Mouse (Mus musculus) CH12.LX (cell line): ENCODE data around the gene Tex264. TPM values are rescaled to one million over a fixed set of nuclear protein-coding genes. Genes with fewer than 3 reads are reported as not detected.

ENCODE experiments used
- DNase-seq: peaks from one replicate; pipeline ENCODE4 v3.0.0-alpha.2; 2013; ENCODE audit errors: extremely low read depth
- H3K27ac ChIP-seq: 2 replicates; pipeline ENCODE4 v1.5.1; 2012; ENCODE audit warnings: low read depth, mild to moderate bottlenecking, control low read depth, moderate library complexity; ENCODE audit not compliant: insufficient read depth
- H3K27me3 ChIP-seq: replicated peaks from 2 replicates; pipeline ENCODE3; 2012; ENCODE audit warnings: inconsistent platforms
- H3K36me3 ChIP-seq, 2 experiments: replicated peaks in 1 of 2; 2 replicates each; pipeline versions ENCODE3 to v1.6.1; 2012; ENCODE audit warnings: inconsistent platforms in 1 of 2, low read length in 1 of 2, mild to moderate bottlenecking in 1 of 2, mixed read lengths in 1 of 2, moderate library complexity in 1 of 2; ENCODE audit not compliant: control insufficient read depth in 1 of 2, insufficient read depth in 1 of 2
- H3K4me1 ChIP-seq, 2 experiments: 2 replicates each; pipeline ENCODE4 v1.6.1; 2012; ENCODE audit warnings: inconsistent platforms in 1 of 2, moderate library complexity in 1 of 2; ENCODE audit not compliant: insufficient read depth in 2 of 2, control insufficient read depth in 1 of 2
- H3K4me2 ChIP-seq: 2 replicates; pipeline ENCODE4 v1.6.1; 2012; ENCODE audit warnings: low read depth, mild to moderate bottlenecking, control low read depth; ENCODE audit not compliant: poor library complexity, insufficient read depth, severe bottlenecking
- H3K4me3 ChIP-seq, 3 experiments: fragments of 150-350 bp in 1 of 3; sonication (generic) in 1 of 3; replicated peaks in 1 of 3; 2 replicates each; pipeline versions ENCODE3 to v1.5.1; 2011 to 2012; ENCODE audit warnings: low read depth in 2 of 3, low read length in 2 of 3, mild to moderate bottlenecking in 2 of 3, moderate library complexity in 2 of 3, control low read depth in 1 of 3, improper control_type of control experiment in 1 of 3, inconsistent platforms in 1 of 3, mixed read lengths in 1 of 3; ENCODE audit not compliant: poor library complexity in 1 of 3
- H3K79me2 ChIP-seq: replicated peaks from 2 replicates; pipeline ENCODE4 v1.6.1; 2012; ENCODE audit warnings: mild to moderate bottlenecking, moderate library complexity; ENCODE audit not compliant: control insufficient read depth, poor library complexity, insufficient read depth, severe bottlenecking; ENCODE audit errors: extremely low read depth
- H3K9ac ChIP-seq: 2 replicates; pipeline ENCODE4 v1.6.1; 2012; ENCODE audit warnings: low read depth, mild to moderate bottlenecking, control low read depth, moderate library complexity; ENCODE audit not compliant: insufficient read depth
- H3K9me3 ChIP-seq: replicated peaks from 2 replicates; pipeline ENCODE3; 2012; ENCODE audit warnings: low read length, inconsistent platforms, mixed read lengths
- CTCF ChIP-seq, 2 experiments: IDR thresholded peaks in 1 of 2; conservative IDR thresholded peaks in 1 of 2; 2 replicates each; pipeline ENCODE4 v1.5.1; 2011 to 2012; ENCODE audit warnings: low read depth in 2 of 2, low read length in 2 of 2, improper control_type of control experiment in 1 of 2, inconsistent platforms in 1 of 2, mild to moderate bottlenecking in 1 of 2, moderate library complexity in 1 of 2
- E2F4 ChIP-seq: IDR thresholded peaks from 2 replicates; pipeline ENCODE4 v1.6.1; 2011; ENCODE audit warnings: low read depth, low read length, improper control_type of control experiment; ENCODE audit not compliant: insufficient replicate concordance
- EP300 ChIP-seq: IDR thresholded peaks from 2 replicates; pipeline ENCODE4 v1.6.1; 2011; ENCODE audit warnings: low read length, improper control_type of control experiment
- IRF4 ChIP-seq: IDR thresholded peaks from 2 replicates; pipeline ENCODE4 v1.6.1; 2014; ENCODE audit warnings: low read depth, mild to moderate bottlenecking, inconsistent platforms, low read length, improper control_type of control experiment
- JUND ChIP-seq: conservative IDR thresholded peaks from 2 replicates; pipeline ENCODE4 v1.6.1; 2011; ENCODE audit warnings: low read depth, low read length, improper control_type of control experiment
- KAT2A ChIP-seq: IDR thresholded peaks from 2 replicates; pipeline ENCODE4 v1.6.1; 2012; ENCODE audit warnings: low read length, improper control_type of control experiment, inconsistent platforms; ENCODE audit not compliant: insufficient replicate concordance
- MAX ChIP-seq: IDR thresholded peaks from 2 replicates; pipeline ENCODE4 v1.6.1; 2011; ENCODE audit warnings: low read length, improper control_type of control experiment
- NRF1 ChIP-seq: IDR thresholded peaks from 2 replicates; pipeline ENCODE4 v1.6.1; 2014; ENCODE audit warnings: low read depth, mild to moderate bottlenecking, inconsistent platforms, low read length, improper control_type of control experiment, moderate library complexity
- PAX5 ChIP-seq: IDR thresholded peaks from 2 replicates; pipeline ENCODE4 v1.6.1; 2012; ENCODE audit warnings: low read length, inconsistent platforms, mixed read lengths
- POLR2AphosphoS2 ChIP-seq: IDR thresholded peaks from 2 replicates; pipeline ENCODE4 v1.6.1; 2011; ENCODE audit warnings: low read depth, low read length, improper control_type of control experiment
- RCOR1 ChIP-seq: conservative IDR thresholded peaks from 2 replicates; pipeline ENCODE4 v1.6.1; 2012; ENCODE audit warnings: low read depth, mild to moderate bottlenecking, inconsistent platforms, low read length, improper control_type of control experiment
- SMC3 ChIP-seq: IDR thresholded peaks from 2 replicates; pipeline ENCODE4 v1.6.1; 2011; ENCODE audit warnings: low read depth, low read length, improper control_type of control experiment
- UBTF ChIP-seq: IDR thresholded peaks from 2 replicates; pipeline ENCODE4 v1.6.1; 2012; ENCODE audit warnings: low read depth, mild to moderate bottlenecking, inconsistent platforms, low read length, improper control_type of control experiment, moderate library complexity
- USF1 ChIP-seq: IDR thresholded peaks from 2 replicates; pipeline ENCODE4 v1.6.1; 2014; ENCODE audit warnings: low read depth, mild to moderate bottlenecking, inconsistent platforms, low read length, improper control_type of control experiment
- USF2 ChIP-seq: conservative IDR thresholded peaks from 2 replicates; pipeline ENCODE4 v1.6.1; 2011; ENCODE audit warnings: low read depth, low read length, improper control_type of control experiment
- ZC3H11A ChIP-seq: IDR thresholded peaks from 2 replicates; pipeline ENCODE4 v1.6.1; 2012; ENCODE audit warnings: low read depth, mild to moderate bottlenecking, inconsistent platforms, low read length, improper control_type of control experiment
- ZMIZ1 ChIP-seq: IDR thresholded peaks from 2 replicates; pipeline ENCODE4 v1.6.1; 2012; ENCODE audit warnings: low read depth, mild to moderate bottlenecking, inconsistent platforms, low read length, improper control_type of control experiment
- dilution Hi-C: fragments of 300-500 bp; cut with MboI; formaldehyde crosslinking; loops from 2 replicates; pipeline ENCODE4 v1.14.3; 2020; ENCODE audit warnings: low sequenced_read_pairs; ENCODE audit not compliant: extremely low pct_unique_long_range_greater_than_20kb, extremely low pct_ligation_motif_present
- in situ Hi-C: fragments of 300-500 bp; cut with MboI; formaldehyde crosslinking; loops from 3 replicates; pipeline ENCODE4 v1.14.3; 2019; ENCODE audit warnings: low sequenced_read_pairs, low pct_ligation_motif_present, low pct_unique_long_range_greater_than_20kb, mixed read lengths
- polyA plus RNA-seq: library from polyadenylated mRNA; unstranded; fragments of >175 nt; gene quantifications from 2 replicates; pipeline ENCODE4 v1.2.1, GENCODE M21; 2012; ENCODE audit warnings: low read depth; ENCODE audit not compliant: insufficient read length
- total RNA-seq, 2 experiments: library from RNA; depleted of rRNA; stranded (reverse); fragments of 300-350 nt in 1 of 2; fragments of >200 nt in 1 of 2; gene quantifications; 2 replicates each; pipeline ENCODE4 v1.2.3; 2012 to 2014

The Tex264 gene
- total and polyA plus RNA-seq, 3 experiments, result 34.3 to 54.8 (median 45.3) TPM

DNA sequence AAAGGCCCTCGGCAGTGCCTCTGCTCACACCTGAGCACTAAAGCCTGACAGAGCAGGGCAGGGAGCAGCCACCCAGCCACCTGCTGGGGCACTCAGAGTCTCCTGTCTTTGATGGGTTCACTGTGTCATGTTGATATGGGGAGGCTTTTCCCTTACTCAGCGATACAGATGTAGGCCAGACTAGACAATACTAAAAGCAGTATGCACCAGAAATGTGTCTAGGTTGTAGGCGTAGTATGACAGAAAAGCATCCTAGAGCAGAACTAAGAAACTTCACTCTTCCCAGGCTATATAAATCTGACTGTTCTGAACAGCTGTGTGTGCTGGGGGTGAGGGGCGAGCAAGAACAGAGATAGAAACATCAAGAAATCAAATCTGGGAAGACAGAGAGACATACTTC lies 31.0 kb upstream of the Tex264 start:
- no peaks in the 10 kb centered on the region for H3K79me2 ChIP-seq
- no peaks in the 10 kb centered on the region for H3K9me3 ChIP-seq
- H3K36me3 ChIP-seq, result peaks cover 50 to 84% of the 10 kb centered on the region in 2 experiments
- H3K4me1 ChIP-seq, result no peaks in the 10 kb centered on the region
- no peaks in the 10 kb centered on the region for H3K27me3 ChIP-seq
- no peak for DNase-seq
- no peak overlapping the region for H3K27ac ChIP-seq
- in situ Hi-C loops (no loop called here), dilution Hi-C loops (no loop called here)
- no peak overlapping the region for H3K9ac ChIP-seq
- H3K4me2 ChIP-seq, result no peak overlapping the region
- no peak for TF ChIP-seq MAX
- H3K4me3 ChIP-seq, result no peak overlapping the region

DNA sequence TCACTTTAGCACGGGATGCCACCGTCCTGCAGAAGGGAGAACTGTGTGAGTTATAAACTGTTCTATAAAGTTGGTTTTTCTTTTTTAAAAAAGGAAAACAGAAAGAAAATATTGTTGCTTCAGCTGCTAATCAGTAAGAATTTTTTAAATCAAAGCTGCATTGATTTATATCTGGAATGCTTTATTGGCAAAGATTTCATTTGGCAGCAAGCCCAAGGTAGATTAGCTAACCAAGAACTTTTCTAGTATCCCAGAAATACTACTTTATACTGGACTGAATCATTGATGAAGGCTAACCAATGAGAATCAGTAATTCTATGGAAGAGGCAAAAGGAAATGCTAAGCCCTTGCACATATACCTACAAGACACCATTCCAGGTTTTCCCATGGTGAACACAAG lies 30.5 kb upstream of the Tex264 start:
- no peak for DNase-seq
- in situ Hi-C loops, result no loop called here
- TF ChIP-seq UBTF, result no peak
- no peak for TF ChIP-seq CTCF (conservative IDR thresholded peaks at IDR 0.05 in 1 of 2, IDR thresholded peaks at IDR 0.05 in 1 of 2; ENCODE audit: low read depth in 2 of 2, low read length in 2 of 2)
- TF ChIP-seq POLR2AphosphoS2, result no peak
- no peak for TF ChIP-seq EP300
- TF ChIP-seq PAX5, result no peak
- no peak for TF ChIP-seq USF2
- TF ChIP-seq ZMIZ1, result no peak
- no peak for TF ChIP-seq IRF4
- no peak for TF ChIP-seq USF1
- no peak for TF ChIP-seq E2F4
- no peak for TF ChIP-seq NRF1
- no peak for TF ChIP-seq SMC3
- no peak for TF ChIP-seq ZC3H11A
- no peak for TF ChIP-seq JUND
- TF ChIP-seq RCOR1, result no peak
- TF ChIP-seq KAT2A, result no peak
- Histone ChIP-seq H3K4me1 (no peaks in the 10 kb centered on the region), H3K27me3 (no peaks in the 10 kb centered on the region), H3K9ac (no peak overlapping the region), H3K9me3 (no peaks in the 10 kb centered on the region), H3K36me3 (peaks cover 51 to 85% of the 10 kb centered on the region in 2 experiments), H3K27ac (no peak overlapping the region), H3K4me2 (no peak overlapping the region), H3K4me3 (no peak overlapping the region), H3K79me2 (no peaks in the 10 kb centered on the region)
- dilution Hi-C loops, result no loop called here
